Mouse (Mus musculus) frontal cortex, adult 2 months (tissue): ENCODE measurements around the gene Vwa7. TPM values are rescaled to one million over a fixed set of nuclear protein-coding genes. Genes with fewer than 3 reads are reported as not detected.

ENCODE experiments used
- DNase-seq, 2 experiments: peaks; one replicate each; pipeline ENCODE4 v3.0.0; 2022; ENCODE audit warnings: low spot score in 1 of 2; ENCODE audit errors: extremely low spot score in 1 of 2
- polyA plus RNA-seq: library from polyadenylated mRNA; depleted of rRNA; stranded (reverse); fragments of >200 nt; gene quantifications from 2 replicates; pipeline ENCODE4 v1.2.3, GENCODE M21; 2012; rRNA removed

Vwa7 gene
- polyA plus RNA-seq, 1 experiment, result 0.48 TPM

DNA sequence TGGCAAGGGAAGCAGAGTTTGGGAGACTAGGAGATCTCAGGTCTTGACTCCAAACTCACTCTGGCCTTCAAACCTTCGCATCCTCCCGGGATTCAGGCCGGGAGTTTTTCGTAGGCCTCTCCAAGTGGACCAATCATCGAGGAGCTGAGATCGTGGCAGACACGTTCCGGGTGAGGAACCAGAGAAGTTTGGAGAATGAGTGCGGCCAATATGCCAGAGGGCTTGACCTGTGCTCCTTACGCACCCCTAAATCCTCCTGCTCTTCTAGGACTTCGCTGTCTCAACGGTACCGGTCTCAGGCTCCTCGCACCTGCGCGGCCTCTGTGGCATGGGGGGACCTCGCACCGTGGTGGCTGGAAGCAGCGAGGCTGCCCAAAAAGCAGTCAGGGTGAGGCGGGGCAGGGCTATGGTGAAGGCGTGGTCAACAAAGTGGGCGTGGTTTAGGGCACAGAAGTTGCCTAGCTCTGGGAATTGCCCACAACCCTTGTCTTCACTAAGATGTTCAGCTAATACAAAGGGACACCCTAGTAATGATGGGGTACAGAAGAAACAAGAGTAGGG lies 44.4 kb downstream of the Vwa7 start:
- DNase-seq, result no peak

GRCm38 (mm10) chr17:35061299-35061698 lies 44.9 kb downstream of the Vwa7 start:
- DNase-seq, result no peak

DNA sequence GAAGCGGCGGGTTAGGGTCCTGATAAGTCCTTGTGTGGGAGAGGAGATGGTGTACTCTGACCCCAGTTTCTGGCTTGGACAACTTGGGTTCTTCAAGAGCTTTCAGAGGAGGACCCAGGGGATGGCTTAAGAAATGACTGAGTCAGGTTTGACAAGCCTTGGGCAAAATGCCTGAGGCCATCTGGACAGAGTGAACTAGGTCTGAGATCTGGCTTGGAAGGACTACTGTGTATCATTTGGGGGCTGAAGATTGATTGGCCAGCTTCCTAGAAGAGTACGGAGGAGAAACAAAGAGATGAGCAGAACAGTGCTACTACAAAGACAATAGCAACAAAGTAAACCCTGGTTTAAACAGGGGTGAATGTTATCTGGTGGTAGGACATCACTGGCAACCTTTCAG lies 47.1 kb downstream of the Vwa7 start:
- no peak for DNase-seq

GRCm38 (mm10) chr17:35064378-35064877 lies 48.0 kb downstream of the Vwa7 start:
- DNase-seq, result no peak

- no peak for DNase-seq
Measured at GRCm38 (mm10) chr17:35064951-35065947, 48.9 kb downstream of the Vwa7 start, which contains the start of gene Ly6g6c. Gene Ly6g6c, plus strand, starts transcription at chr17:35065388.

DNA sequence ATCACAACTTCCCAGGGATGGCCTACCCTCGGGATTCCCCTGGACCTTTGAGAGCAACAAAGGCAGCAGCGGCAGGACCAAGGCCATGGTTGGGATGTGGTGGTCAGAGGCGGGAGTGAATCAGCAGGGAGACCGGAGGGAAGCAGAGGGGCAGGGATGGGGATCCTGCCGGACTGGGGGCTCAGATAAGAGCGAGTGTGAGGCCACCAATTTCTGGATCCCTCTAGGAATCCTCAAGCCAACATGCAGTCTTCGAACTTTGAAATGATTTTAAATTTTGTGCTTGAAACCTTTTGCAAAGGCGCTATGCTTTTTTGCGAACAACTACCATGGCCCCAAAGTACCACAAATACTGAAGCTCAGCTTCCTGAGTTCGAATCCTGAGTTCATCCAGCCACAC lies 49.7 kb downstream of the Vwa7 start, which contains the start of gene Mpig6b:
Gene Mpig6b, minus strand, starts transcription at position 101 of the 400 bp plus-strand sequence.
- no peak for DNase-seq

DNA sequence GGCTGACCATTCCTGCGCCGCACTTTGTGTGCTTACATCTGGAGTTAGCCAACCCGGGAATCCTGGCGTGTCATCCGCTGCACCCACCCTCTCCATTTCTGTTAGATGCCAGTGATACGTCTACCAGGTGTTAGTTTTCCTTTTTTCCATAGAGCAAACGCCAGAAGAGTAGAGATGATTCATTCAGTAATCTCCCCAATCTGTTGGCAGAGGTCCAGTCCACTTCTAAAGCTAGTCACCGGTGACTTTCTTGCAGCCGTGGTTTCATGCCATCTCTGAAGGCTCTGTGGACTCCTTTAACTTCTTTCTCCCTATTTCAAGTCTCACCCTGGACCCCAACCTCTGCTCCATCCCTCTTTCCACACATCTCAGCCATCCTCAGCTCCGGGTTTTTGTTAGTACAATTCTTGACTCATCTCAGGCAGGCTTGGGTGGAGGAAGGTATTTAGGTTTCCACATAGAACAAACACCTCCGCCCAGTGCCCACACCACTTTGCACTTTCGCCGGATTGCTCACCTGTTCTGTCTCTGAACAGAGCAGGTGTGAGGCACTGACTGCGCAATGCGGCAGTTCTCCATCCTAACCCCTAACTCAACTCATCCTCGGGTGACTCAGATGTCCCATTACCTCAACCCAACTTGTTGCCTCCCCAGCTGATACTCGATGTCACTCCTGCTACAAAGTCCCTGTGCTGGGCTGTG lies 52.0 kb downstream of the Vwa7 start:
- peak in 1 of 2 experiments; percentile 48 for DNase-seq

GRCm38 (mm10) chr17:35070556-35071229 lies 54.3 kb downstream of the Vwa7 start:
- DNase-seq, result no peak

GRCm38 (mm10) chr17:35071454-35071853 lies 55.1 kb downstream of the Vwa7 start:
- DNase-seq, result no peak

DNA sequence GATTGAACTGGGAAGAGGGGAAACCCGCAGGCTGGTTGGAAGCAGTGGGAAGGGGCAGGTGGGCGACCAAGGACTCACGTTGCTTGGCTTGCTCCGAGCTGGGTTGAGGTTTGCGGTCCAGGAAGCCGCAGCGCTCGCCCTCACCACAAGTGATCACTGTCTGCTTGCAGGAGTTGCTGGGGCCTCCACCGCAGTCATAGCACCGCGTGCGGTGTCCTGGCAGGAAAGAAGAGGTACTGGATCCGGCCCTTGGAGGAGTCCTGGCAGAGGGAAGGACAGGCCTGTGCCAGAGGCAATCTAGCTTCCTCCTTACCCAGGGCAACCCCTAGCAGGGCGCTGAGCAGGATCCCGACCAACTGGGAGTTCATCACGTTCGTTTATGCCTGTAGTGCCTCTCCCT lies 57.7 kb downstream of the Vwa7 start:
- no peak for DNase-seq

Other genes with a start within 250 kb of the Vwa7 start
- 0.04 TPM in 1 of 2 replicates, not detected in the other for gene Cyp21a1, start 212.0 kb upstream of the Vwa7 start, polyA plus RNA-seq
- 71.8 and 77.6 TPM in 2 replicates for gene Stk19, start 179.6 kb upstream of the Vwa7 start, polyA plus RNA-seq
- 47.3 and 56.4 TPM in 2 replicates for gene Dxo, start 179.6 kb upstream of the Vwa7 start, polyA plus RNA-seq
- 72.8 and 77.5 TPM in 2 replicates for gene Skiv2l, start 166.4 kb upstream of the Vwa7 start, polyA plus RNA-seq
- 60.8 and 66.2 TPM in 2 replicates for gene Nelfe, start 166.2 kb upstream of the Vwa7 start, polyA plus RNA-seq
- gene Cfb, start 154.1 kb upstream of the Vwa7 start, polyA plus RNA-seq, result 0.29 and 0.44 TPM in 2 replicates
- 7.5 and 8.8 TPM in 2 replicates for gene Zbtb12, start 137.1 kb upstream of the Vwa7 start, polyA plus RNA-seq
- gene Gm20547, start 134.5 kb upstream of the Vwa7 start, polyA plus RNA-seq, result 0.08 TPM in 1 of 2 replicates, not detected in the other
- 2.9 and 3.2 TPM in 2 replicates for gene C2, start 118.3 kb upstream of the Vwa7 start, polyA plus RNA-seq
- gene Ehmt2, start 118.1 kb upstream of the Vwa7 start, polyA plus RNA-seq, result 268 and 290 TPM in 2 replicates
- gene Slc44a4, start 102.1 kb upstream of the Vwa7 start, polyA plus RNA-seq, result 0.27 and 0.38 TPM in 2 replicates
- 48.7 and 53.6 TPM in 2 replicates for gene Neu1, start 85.3 kb upstream of the Vwa7 start, polyA plus RNA-seq
- gene Hspa1b, start 57.3 kb upstream of the Vwa7 start, polyA plus RNA-seq, result 10.9 and 13.4 TPM in 2 replicates
- 0.20 TPM in 1 of 2 replicates, not detected in the other for gene Gm20481, start 46.7 kb upstream of the Vwa7 start, polyA plus RNA-seq
- 13.8 and 14.6 TPM in 2 replicates for gene Hspa1a, start 44.4 kb upstream of the Vwa7 start, polyA plus RNA-seq
- 0.40 and 0.74 TPM in 2 replicates for gene Hspa1l, start 43.9 kb upstream of the Vwa7 start, polyA plus RNA-seq
- 43.9 and 49.7 TPM in 2 replicates for gene Lsm2, start 34.7 kb upstream of the Vwa7 start, polyA plus RNA-seq
- gene Vars, start 15.6 kb upstream of the Vwa7 start, polyA plus RNA-seq, result 48.2 and 55.1 TPM in 2 replicates
- 1.5 and 2.6 TPM in 2 replicates for gene Sapcd1, start 11.4 kb downstream of the Vwa7 start, polyA plus RNA-seq
- gene Msh5, start 30.2 kb downstream of the Vwa7 start, polyA plus RNA-seq, result 1.5 and 2.0 TPM in 2 replicates
- gene Clic1, start 33.4 kb downstream of the Vwa7 start, polyA plus RNA-seq, result 26.4 and 28.5 TPM in 2 replicates
- gene Ddah2, start 42.5 kb downstream of the Vwa7 start, polyA plus RNA-seq, result 40.8 and 42.8 TPM in 2 replicates
- gene Ly6g6c, start 48.8 kb downstream of the Vwa7 start, polyA plus RNA-seq, result not detected in 2 replicates
- 0.04 TPM in 2 replicates for gene Mpig6b, start 49.6 kb downstream of the Vwa7 start, polyA plus RNA-seq
- gene Ly6g6e, start 60.3 kb downstream of the Vwa7 start, polyA plus RNA-seq, result 65.5 and 71.7 TPM in 2 replicates
- gene Ly6g6d, start 61.5 kb downstream of the Vwa7 start, polyA plus RNA-seq, result 2.3 and 2.9 TPM in 2 replicates
- 0.10 and 0.27 TPM in 2 replicates for gene Ly6g6f, start 69.0 kb downstream of the Vwa7 start, polyA plus RNA-seq
- 144 and 159 TPM in 2 replicates for gene Abhd16a, start 72.7 kb downstream of the Vwa7 start, polyA plus RNA-seq
- 0.38 TPM in 1 of 2 replicates, not detected in the other for gene Ly6g5c, start 91.7 kb downstream of the Vwa7 start, polyA plus RNA-seq
- gene Ly6g5b, start 98.8 kb downstream of the Vwa7 start, polyA plus RNA-seq, result 1.2 and 2.0 TPM in 2 replicates
- gene Gpank1, start 104.9 kb downstream of the Vwa7 start, polyA plus RNA-seq, result 18.9 and 20.2 TPM in 2 replicates
- 173 and 179 TPM in 2 replicates for gene Csnk2b, start 105.5 kb downstream of the Vwa7 start, polyA plus RNA-seq
- 8.2 and 9.1 TPM in 2 replicates for gene D17H6S53E, start 109.8 kb downstream of the Vwa7 start, polyA plus RNA-seq
- 0.40 and 0.78 TPM in 2 replicates for gene Apom, start 115.5 kb downstream of the Vwa7 start, polyA plus RNA-seq
- 199 and 213 TPM in 2 replicates for gene Bag6, start 118.6 kb downstream of the Vwa7 start, polyA plus RNA-seq
- gene Prrc2a, start 148.3 kb downstream of the Vwa7 start, polyA plus RNA-seq, result 261 and 306 TPM in 2 replicates
- gene Aif1, start 159.5 kb downstream of the Vwa7 start, polyA plus RNA-seq, result 11.2 and 17.2 TPM in 2 replicates
- gene Lst1, start 171.9 kb downstream of the Vwa7 start, polyA plus RNA-seq, result 14.3 and 20.7 TPM in 2 replicates
- 0.78 and 0.88 TPM in 2 replicates for gene Ltb, start 177.9 kb downstream of the Vwa7 start, polyA plus RNA-seq
- 0.11 and 0.14 TPM in 2 replicates for gene Tnf, start 185.4 kb downstream of the Vwa7 start, polyA plus RNA-seq
- gene Lta, start 188.8 kb downstream of the Vwa7 start, polyA plus RNA-seq, result 0.06 and 0.17 TPM in 2 replicates
- gene Gm16181, start 204.3 kb downstream of the Vwa7 start, polyA plus RNA-seq, result not detected in 2 replicates
- gene Atp6v1g2, start 217.1 kb downstream of the Vwa7 start, polyA plus RNA-seq, result 665 and 695 TPM in 2 replicates
- 13.7 and 15.1 TPM in 2 replicates for gene Nfkbil1, start 219.2 kb downstream of the Vwa7 start, polyA plus RNA-seq
- gene Ddx39b, start 225.2 kb downstream of the Vwa7 start, polyA plus RNA-seq, result 438 and 444 TPM in 2 replicates
- 66.1 and 69.2 TPM in 2 replicates for gene H2-D1, start 246.2 kb downstream of the Vwa7 start, polyA plus RNA-seq